Mouse (Mus musculus) kidney, adult 9 months (tissue): ENCODE measurements around the gene Itgbl1.

Source experiments
- DNase-seq: peaks from one replicate; pipeline ENCODE4 v3.0.0; 2022

Itgbl1 gene

DNA sequence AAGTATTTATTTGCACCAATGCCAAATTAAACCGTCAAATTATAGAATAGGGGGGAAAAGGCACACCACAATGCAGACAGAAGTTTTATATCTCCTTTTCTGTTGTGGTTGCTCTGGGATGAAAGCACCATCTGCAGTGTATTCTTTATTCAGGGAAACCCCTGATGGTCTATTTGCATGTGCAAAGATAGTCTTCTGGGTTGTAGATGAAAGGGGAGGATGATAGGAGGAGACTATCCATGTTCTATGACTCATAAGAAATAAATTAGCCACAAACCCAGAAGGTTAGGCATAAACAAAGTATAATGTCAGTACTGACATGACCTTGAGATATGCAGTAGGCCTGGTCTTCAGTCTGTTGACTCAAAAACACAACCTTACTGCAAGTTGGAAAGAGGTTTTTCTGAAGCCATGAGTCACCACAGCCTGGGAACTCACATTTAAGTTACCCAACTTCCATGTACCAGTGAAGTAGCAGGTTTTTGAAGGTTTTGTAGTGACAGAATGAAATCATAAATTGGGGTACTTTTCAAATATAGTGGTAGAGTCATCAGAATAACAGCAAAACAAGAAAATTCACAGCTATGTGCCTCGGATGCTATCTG, 330.9 kb downstream of the Itgbl1 start:
- no peak for DNase-seq
